Mouse (Mus musculus) layer of hippocampus, postnatal 10 days (tissue): Measurements from ENCODE around the gene Zfp219. TPM values are rescaled to one million over a fixed set of nuclear protein-coding genes. Genes with fewer than 3 reads are reported as not detected.

Experiments
- DNase-seq, 2 experiments: peaks; one replicate each; pipeline ENCODE4 v3.0.0; 2021; ENCODE audit warnings: low spot score in 2 of 2
- total RNA-seq, 2 experiments: library from RNA; stranded (reverse); gene quantifications; 2 replicates each; pipeline ENCODE4 v1.2.3; 2021

Gene Zfp219
- total RNA-seq, 2 experiments from 2014 or later = 43.5 to 45.0 TPM

GRCm38 (mm10) chr14:52003981-52004495, 16.5 kb downstream of the Zfp219 start:
- DNase-seq = peak; percentile 60 to 78

GRCm38 (mm10) chr14:51997483-51997882, 23.1 kb downstream of the Zfp219 start:
- DNase-seq = no peak

- peak in 1 of 2 experiments; percentile 47 for DNase-seq
Measured at GRCm38 (mm10) chr14:51996866-51997265, 23.7 kb downstream of the Zfp219 start.

GRCm38 (mm10) chr14:51996231-51996841, 24.2 kb downstream of the Zfp219 start:
- DNase-seq = no peak

- no peak for DNase-seq
Measured at GRCm38 (mm10) chr14:51995219-51995871, 25.2 kb downstream of the Zfp219 start.

GRCm38 (mm10) chr14:51994453-51994852, 26.1 kb downstream of the Zfp219 start:
- no peak for DNase-seq

GRCm38 (mm10) chr14:51989461-51989970, 31.0 kb downstream of the Zfp219 start:
- DNase-seq = no peak

- DNase-seq = no peak
Measured at GRCm38 (mm10) chr14:51988731-51989130, 31.8 kb downstream of the Zfp219 start.

GRCm38 (mm10) chr14:51987177-51987576, 33.4 kb downstream of the Zfp219 start:
- no peak for DNase-seq

- DNase-seq = no peak
Measured at GRCm38 (mm10) chr14:51986153-51986505, 34.4 kb downstream of the Zfp219 start.

- peak; percentile 74 to 81 for DNase-seq
Measured at GRCm38 (mm10) chr14:51985301-51986152, 35.0 kb downstream of the Zfp219 start.

- peak; percentile 81 to 88 for DNase-seq
Measured at GRCm38 (mm10) chr14:51984247-51985231, 36.0 kb downstream of the Zfp219 start, which contains the start of gene Arhgef40. Gene Arhgef40 (plus strand): TSS chr14:51984719.

GRCm38 (mm10) chr14:51983855-51984246, 36.7 kb downstream of the Zfp219 start:
- DNase-seq = no peak

GRCm38 (mm10) chr14:51983251-51983650, 37.3 kb downstream of the Zfp219 start:
- DNase-seq = no peak

GRCm38 (mm10) chr14:51979252-51979651, 41.3 kb downstream of the Zfp219 start:
- DNase-seq = no peak

- DNase-seq = no peak
Measured at GRCm38 (mm10) chr14:51967400-51967799, 53.1 kb downstream of the Zfp219 start.

GRCm38 (mm10) chr14:51960316-51960715, 60.2 kb downstream of the Zfp219 start:
- DNase-seq = no peak
